Mouse (Mus musculus) urinary bladder, postnatal 4 days (tissue): ENCODE data around the gene Slc25a23.
A peak's percentile ranks its signal among the peaks of the same experiment; 100 is the strongest.

Experiments used
- DNase-seq, 2 experiments: peaks; one replicate each; pipeline ENCODE4 v3.0.0; 2021 to 2022; ENCODE audit warnings: low spot score in 2 of 2

Gene Slc25a23

GRCm38 (mm10) chr17:57059486-57059977 lies at the start of gene Slc25a23:
Gene Slc25a23, minus strand, starts transcription at chr17:57059863.
- DNase-seq, result peak in 1 of 2 experiments; percentile 52

GRCm38 (mm10) chr17:57108666-57109171 lies 49.1 kb upstream of the Slc25a23 start:
- DNase-seq, result no peak

- no peak for DNase-seq
Observed at GRCm38 (mm10) chr17:57108040-57108665, 48.5 kb upstream of the Slc25a23 start.

- no peak for DNase-seq
Observed at GRCm38 (mm10) chr17:57107064-57107463, 47.4 kb upstream of the Slc25a23 start.

- DNase-seq, result no peak
Observed at GRCm38 (mm10) chr17:57106035-57106368, 46.3 kb upstream of the Slc25a23 start.

- DNase-seq, result no peak
Observed at GRCm38 (mm10) chr17:57105181-57106034, 45.7 kb upstream of the Slc25a23 start, which contains the start of gene Tnfsf9. Gene Tnfsf9, plus strand, starts transcription at chr17:57105325.

GRCm38 (mm10) chr17:57104496-57104895 lies 44.8 kb upstream of the Slc25a23 start:
- DNase-seq, result no peak

- DNase-seq, result no peak
Observed at GRCm38 (mm10) chr17:57102276-57102675, 42.6 kb upstream of the Slc25a23 start.

- DNase-seq, result no peak
Observed at GRCm38 (mm10) chr17:57099629-57100325, 40.1 kb upstream of the Slc25a23 start.

GRCm38 (mm10) chr17:57098321-57098720 lies 38.7 kb upstream of the Slc25a23 start:
- DNase-seq, result no peak

GRCm38 (mm10) chr17:57096623-57096920 lies 36.9 kb upstream of the Slc25a23 start:
- peak; percentile 74 to 88 for DNase-seq

GRCm38 (mm10) chr17:57095855-57096622 lies 36.4 kb upstream of the Slc25a23 start:
- DNase-seq, result no peak

GRCm38 (mm10) chr17:57094222-57094621 lies 34.6 kb upstream of the Slc25a23 start:
- no peak for DNase-seq

GRCm38 (mm10) chr17:57087049-57087832 lies 27.6 kb upstream of the Slc25a23 start, which contains the start of gene Tubb4a:
Gene Tubb4a, minus strand, starts transcription at chr17:57087782.
- DNase-seq, result no peak

- DNase-seq, result no peak
Observed at GRCm38 (mm10) chr17:57085970-57086757, 26.5 kb upstream of the Slc25a23 start.

GRCm38 (mm10) chr17:57082481-57082880 lies 22.8 kb upstream of the Slc25a23 start:
- DNase-seq, result no peak

GRCm38 (mm10) chr17:57081234-57081842 lies 21.7 kb upstream of the Slc25a23 start:
- DNase-seq, result no peak

- no peak for DNase-seq
Observed at GRCm38 (mm10) chr17:57079919-57080318, 20.3 kb upstream of the Slc25a23 start.

- no peak for DNase-seq
Observed at GRCm38 (mm10) chr17:57078336-57078735, 18.7 kb upstream of the Slc25a23 start, which contains the start of gene Dennd1c. Gene Dennd1c, minus strand, starts transcription at chr17:57078514.
